Mouse (Mus musculus): ENCODE measurements around the gene Ndufa8.

DNA sequence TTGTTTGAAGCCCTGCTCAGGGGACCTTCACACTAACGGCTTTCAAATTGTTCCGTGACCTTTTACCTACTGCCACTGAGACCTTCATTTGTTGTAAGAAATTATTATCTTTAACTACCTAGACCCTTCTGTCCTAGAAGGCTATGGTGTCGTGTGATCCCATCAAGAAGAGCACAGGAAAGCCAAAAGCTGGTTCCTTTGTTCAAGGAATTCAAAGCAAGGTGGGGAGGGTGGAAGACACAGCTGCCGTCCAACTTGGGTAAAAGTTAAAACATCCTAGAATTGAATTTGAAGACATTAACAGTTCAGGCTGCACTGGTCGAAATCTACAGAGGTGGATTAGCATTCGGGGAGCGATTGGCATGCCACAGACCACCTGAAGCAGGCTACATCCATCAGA, 15.2 kb downstream of the Ndufa8 start:
- TF ChIP-seq CTCF (IDR thresholded peaks at IDR 0.05; ENCODE audit: insufficient read depth, low read length) = no peak
- TF ChIP-seq POLR2A (IDR thresholded peaks at IDR 0.05; ENCODE audit: borderline replicate concordance, extremely low read depth, low read depth, low read length) = no peak
